Mouse (Mus musculus): ENCODE data around the gene Txn2.

GRCm38 (mm10) chr15:77892420-77892819 lies 36.4 kb downstream of the Txn2 start:
- TF ChIP-seq CTCF (IDR thresholded peaks at IDR 0.05; ENCODE audit: insufficient read depth, low read length) (peak; percentile 15; the same call in 1 of the 2 replicates), POLR2A (IDR thresholded peaks at IDR 0.05; ENCODE audit: borderline replicate concordance, extremely low read depth, low read depth, low read length) (no peak)

Measured in lung, adult 2 months (tissue).